ENCODE assay signal across 36 mouse cellular contexts in genomic region chr13:64479960-64480359, GRCm38 (mm10). TPM values are rescaled to one million over a fixed set of nuclear protein-coding genes. Genes with fewer than 3 reads are reported as not detected.
"Had no signal": no experiment of that assay in that cellular context is flagged by ENCODE, and none has a peak within 500 bp of the region (broad histone marks: within the 10 kb centered on the region; RNA-seq: fewer than 3 reads in every experiment).

No protein-coding gene starts in this region.

- H3K9me3 ChIP-seq: embryonic facial prominence, embryonic 10.5 days; embryonic facial prominence, embryonic 12.5 days; embryonic facial prominence, embryonic 13.5 days; embryonic facial prominence, embryonic 15.5 days; forebrain, embryonic 10.5 days; forebrain, embryonic 12.5 days; forebrain, embryonic 13.5 days; forebrain, embryonic 15.5 days had no signal

- H3K9ac ChIP-seq: embryonic facial prominence, embryonic 12.5 days; embryonic facial prominence, embryonic 13.5 days; embryonic facial prominence, embryonic 15.5 days; forebrain, embryonic 12.5 days; forebrain, embryonic 13.5 days; forebrain, embryonic 15.5 days; forebrain, postnatal 0 days had no signal

- H3K4me2 ChIP-seq: embryonic facial prominence, embryonic 12.5 days; embryonic facial prominence, embryonic 13.5 days; embryonic facial prominence, embryonic 15.5 days; forebrain, embryonic 12.5 days; forebrain, embryonic 13.5 days; forebrain, embryonic 15.5 days had no signal

- ATAC-seq: forebrain, embryonic 13.5 days; forebrain, embryonic 14.5 days; forebrain, embryonic 15.5 days; forebrain, embryonic 16.5 days; forebrain, postnatal 0 days had no signal

- H3K4me3 ChIP-seq: embryonic facial prominence, embryonic 10.5 days; embryonic facial prominence, embryonic 12.5 days; embryonic facial prominence, embryonic 13.5 days; embryonic facial prominence, embryonic 15.5 days; erythroblast, embryonic 14.5 days; forebrain, embryonic 10.5 days; forebrain, embryonic 12.5 days; forebrain, embryonic 13.5 days; forebrain, embryonic 15.5 days; gastrocnemius, adult 2 months had no signal

- H3K4me1 ChIP-seq: embryonic facial prominence, embryonic 10.5 days; embryonic facial prominence, embryonic 12.5 days; embryonic facial prominence, embryonic 13.5 days; embryonic facial prominence, embryonic 15.5 days; forebrain, embryonic 10.5 days; forebrain, embryonic 12.5 days; forebrain, embryonic 13.5 days; forebrain, embryonic 15.5 days had no signal

- H3K36me3 ChIP-seq: embryonic facial prominence, embryonic 10.5 days; embryonic facial prominence, embryonic 12.5 days; embryonic facial prominence, embryonic 13.5 days; embryonic facial prominence, embryonic 15.5 days; forebrain, embryonic 10.5 days; forebrain, embryonic 12.5 days; forebrain, embryonic 15.5 days had no signal

- H3K27ac ChIP-seq: embryonic facial prominence, embryonic 10.5 days; embryonic facial prominence, embryonic 12.5 days; embryonic facial prominence, embryonic 13.5 days; embryonic facial prominence, embryonic 15.5 days; forebrain, embryonic 10.5 days; forebrain, embryonic 12.5 days; forebrain, embryonic 13.5 days; forebrain, embryonic 15.5 days; gastrocnemius, adult 2 months had no signal

- H3K27me3 ChIP-seq: embryonic facial prominence, embryonic 12.5 days; embryonic facial prominence, embryonic 13.5 days; embryonic facial prominence, embryonic 15.5 days; forebrain, embryonic 12.5 days; forebrain, embryonic 13.5 days; forebrain, embryonic 15.5 days had no signal

- DNase-seq: cerebellum, adult 18-20 months; cerebellum, adult 2 months; cerebellum, adult 8-10 months; cerebellum, adult 9-10 months; cerebellum, adult 9-11 months; cerebellum, postnatal 10 days; cerebellum, postnatal 14 days; cerebellum, postnatal 25 days; cerebellum, postnatal 36 days; embryo, embryonic 11 days; forebrain, postnatal 0 days; gastrocnemius, adult 2 months; gastrocnemius, postnatal 10 days; gastrocnemius, postnatal 14 days; gastrocnemius, postnatal 25 days; gastrocnemius, postnatal 36 days; heart, adult 18-20 months had no signal

RNA-seq across cellular contexts. Expression of gene Fam240b, which starts 17.6 kb away (rescaled TPM):
- total RNA-seq: common myeloid progenitor, adult 5-6 weeks; forebrain, postnatal 0 days; gastrocnemius, postnatal 36 days; granulocyte monocyte progenitor cell, adult 5-6 weeks; heart, adult 18-20 months had no signal
- polyA plus RNA-seq: cerebellum, adult 2 months; cortical plate, adult 2 months; embryonic facial prominence, embryonic 10.5 days; embryonic facial prominence, embryonic 11.5 days; embryonic facial prominence, embryonic 12.5 days; embryonic facial prominence, embryonic 13.5 days; embryonic facial prominence, embryonic 14.5 days; embryonic facial prominence, embryonic 15.5 days; erythroblast, embryonic 14.5 days; forebrain, embryonic 10.5 days; forebrain, embryonic 11.5 days; forebrain, embryonic 12.5 days; forebrain, embryonic 13.5 days; forebrain, embryonic 14.5 days; forebrain, embryonic 15.5 days; forebrain, embryonic 16.5 days; forebrain, postnatal 0 days; frontal cortex, adult 2 months; gonadal fat pad, adult 2 months had no signal
